Mouse (Mus musculus): ENCODE data around the gene Wwox.

The Wwox gene

GRCm38 (mm10) chr8:114743185-114743915 is 303.9 kb downstream of the Wwox start:
- no peak for DNase-seq (ENCODE audit: low read depth)

GRCm38 (mm10) chr8:114746373-114746772 is 306.9 kb downstream of the Wwox start:
- DNase-seq (ENCODE audit: low read depth) = no peak

- no peak for DNase-seq (ENCODE audit: low read depth)
These were observed 312.1 kb downstream of the Wwox start for GRCm38 (mm10) chr8:114751376-114752135.

- DNase-seq (ENCODE audit: low read depth) = no peak
These were observed 320.2 kb downstream of the Wwox start for GRCm38 (mm10) chr8:114759621-114760020.

GRCm38 (mm10) chr8:114768536-114768935 is 329.1 kb downstream of the Wwox start:
- DNase-seq (ENCODE audit: low read depth) = no peak

- peak; percentile 48 for DNase-seq (ENCODE audit: low read depth)
These were observed 331.7 kb downstream of the Wwox start for GRCm38 (mm10) chr8:114770856-114771776.

DNA sequence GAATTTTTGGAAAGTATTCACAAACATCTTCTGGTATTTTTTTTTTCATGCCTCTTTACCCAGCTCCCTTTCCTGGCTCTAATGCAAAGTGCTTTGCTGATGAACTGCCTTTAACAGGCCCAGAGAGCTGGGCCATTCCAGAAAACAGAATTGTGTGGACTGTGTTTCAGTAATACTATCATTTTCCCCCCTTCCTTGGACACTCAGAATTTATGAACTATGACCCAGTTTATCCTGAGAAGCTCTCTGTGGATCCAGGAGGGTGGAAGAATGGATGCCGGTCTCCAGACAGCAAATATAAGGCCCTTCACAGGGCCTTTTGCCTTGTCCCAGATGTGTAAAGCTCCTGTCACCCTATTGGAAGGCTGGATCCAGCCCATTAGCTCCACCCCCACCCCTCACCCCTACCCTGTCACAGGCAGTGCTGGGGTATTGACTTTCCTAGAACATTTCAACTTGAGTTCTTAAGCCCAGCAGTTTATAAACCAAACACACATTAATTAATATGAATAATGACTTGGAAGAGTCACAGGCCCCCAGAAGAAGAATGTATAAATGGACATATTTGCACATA is 332.9 kb downstream of the Wwox start:
- no peak for DNase-seq (ENCODE audit: low read depth)

DNA sequence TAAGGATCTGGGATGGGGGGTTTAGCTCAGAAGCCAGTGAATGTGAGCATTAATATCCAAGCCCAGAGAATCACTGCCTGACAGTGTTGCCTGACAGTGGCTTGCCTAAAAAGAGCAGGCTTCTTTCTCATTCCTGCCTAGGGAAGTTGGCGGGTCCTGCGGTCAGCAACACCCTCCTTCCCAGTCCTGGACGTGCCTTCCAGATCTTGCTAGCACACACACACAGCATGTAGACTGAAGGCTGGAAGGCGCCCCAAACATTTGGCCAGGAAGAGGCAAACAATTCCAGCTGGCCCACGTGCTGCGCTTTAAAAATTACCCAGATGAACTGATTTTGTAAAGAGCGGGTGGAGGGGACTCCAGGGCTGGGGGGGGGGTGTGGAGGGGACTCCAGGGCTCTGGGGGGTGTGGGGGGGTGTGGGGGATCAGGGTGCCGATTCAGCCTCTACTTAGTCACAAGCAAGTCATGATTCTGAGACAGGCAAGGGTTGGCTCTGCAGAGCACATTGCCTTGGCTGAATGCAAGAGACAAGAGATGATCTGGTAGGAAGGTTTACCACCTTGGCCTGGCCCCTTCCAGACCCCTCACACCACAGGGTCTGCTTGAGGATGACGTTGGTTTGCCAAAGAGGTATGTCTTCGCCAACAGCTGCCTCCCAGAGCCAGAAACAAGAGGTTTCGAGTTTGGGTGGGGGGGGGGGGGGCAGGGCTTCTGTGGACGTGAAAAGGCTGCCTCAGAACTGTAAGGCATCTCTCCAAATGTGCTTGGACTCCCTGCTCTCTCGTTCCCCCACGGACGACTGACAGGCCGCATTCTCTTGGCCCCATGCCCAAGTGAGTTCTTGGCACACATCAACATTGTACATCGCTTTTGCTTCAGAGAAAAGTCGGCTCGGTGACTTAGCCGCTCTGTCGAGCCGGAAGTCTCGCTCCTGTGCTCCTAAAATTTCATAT is 334.3 kb downstream of the Wwox start:
- DNase-seq (ENCODE audit: low read depth) = no peak

- no peak for DNase-seq (ENCODE audit: low read depth)
These were observed 334.9 kb downstream of the Wwox start for GRCm38 (mm10) chr8:114774415-114774775.

GRCm38 (mm10) chr8:114775543-114775942 is 336.1 kb downstream of the Wwox start:
- no peak for DNase-seq (ENCODE audit: low read depth)

- DNase-seq (ENCODE audit: low read depth) = no peak
These were observed 337.2 kb downstream of the Wwox start for GRCm38 (mm10) chr8:114776696-114777095.

DNA sequence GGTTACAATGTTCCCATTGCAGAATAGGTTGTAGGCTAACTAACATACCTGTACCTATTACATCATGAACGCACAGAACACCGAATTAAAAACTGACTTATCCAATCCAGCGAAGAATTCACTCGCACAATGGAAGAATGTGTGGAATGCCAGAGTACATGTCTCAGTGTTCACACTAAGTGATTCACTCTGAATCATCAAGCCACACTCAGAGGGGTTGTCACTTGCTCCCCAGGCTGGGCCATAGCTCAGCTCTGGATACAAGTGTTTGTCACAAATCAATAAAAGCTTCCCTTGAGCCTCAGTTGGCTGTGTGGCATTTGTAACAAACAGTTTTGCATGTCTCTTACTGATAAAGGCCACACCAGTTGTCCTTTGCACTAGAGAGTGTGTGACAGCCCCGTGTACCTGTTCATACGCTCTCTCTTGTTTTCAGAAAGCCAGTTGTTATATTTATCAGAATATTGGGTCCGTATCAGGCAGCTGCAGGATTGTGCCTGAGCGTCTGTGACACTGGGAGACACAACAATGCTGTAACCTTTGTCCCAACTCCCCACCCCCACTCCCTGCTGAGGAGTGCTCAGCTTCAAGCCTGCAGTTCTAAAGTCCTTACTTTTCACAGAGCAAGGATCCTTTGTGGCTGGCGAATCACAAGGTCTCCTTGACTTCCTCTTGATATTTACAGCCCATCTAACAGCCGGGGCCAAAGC is 338.0 kb downstream of the Wwox start:
- DNase-seq (ENCODE audit: low read depth) = no peak

DNA sequence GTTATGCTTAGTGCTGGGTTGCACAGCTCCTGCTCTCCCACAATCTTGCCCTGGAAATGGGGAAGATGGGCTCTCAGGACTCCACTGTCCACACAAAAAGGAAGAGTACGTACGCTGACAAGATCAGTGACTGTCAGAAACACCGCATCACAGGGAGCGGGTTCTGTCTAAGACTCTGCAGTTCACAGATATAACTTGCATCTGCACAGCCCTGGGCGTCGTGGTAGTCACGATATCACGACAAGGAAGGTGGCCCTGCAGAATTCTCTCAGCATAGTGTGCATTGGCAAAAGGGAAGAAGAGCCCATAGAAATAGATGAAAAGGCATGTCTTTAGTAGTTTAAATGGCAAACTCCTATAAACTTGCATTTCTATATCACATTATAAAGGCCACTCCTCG is 339.5 kb downstream of the Wwox start:
- DNase-seq (ENCODE audit: low read depth) = no peak

DNA sequence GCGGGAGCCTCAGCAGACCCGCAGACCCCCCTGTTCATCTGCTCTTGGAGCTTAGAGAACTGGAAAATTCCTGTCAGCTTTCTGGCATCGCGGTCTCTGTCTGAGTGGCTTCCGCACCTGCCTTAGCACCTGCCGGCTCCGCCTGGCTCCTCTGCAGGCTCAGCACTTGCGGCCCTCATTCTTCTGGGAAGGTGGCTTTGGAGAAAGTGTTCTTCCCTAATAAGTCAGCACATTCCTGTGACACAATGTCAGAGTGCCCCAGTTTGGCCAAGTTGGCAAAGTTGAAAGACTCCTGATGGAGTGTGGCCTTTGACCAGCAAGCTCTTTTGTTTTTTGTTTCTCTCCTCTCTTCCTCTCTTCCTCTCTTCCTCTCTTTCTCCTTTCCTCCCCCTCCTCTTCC is 343.9 kb downstream of the Wwox start:
- DNase-seq (ENCODE audit: low read depth) = no peak

DNA sequence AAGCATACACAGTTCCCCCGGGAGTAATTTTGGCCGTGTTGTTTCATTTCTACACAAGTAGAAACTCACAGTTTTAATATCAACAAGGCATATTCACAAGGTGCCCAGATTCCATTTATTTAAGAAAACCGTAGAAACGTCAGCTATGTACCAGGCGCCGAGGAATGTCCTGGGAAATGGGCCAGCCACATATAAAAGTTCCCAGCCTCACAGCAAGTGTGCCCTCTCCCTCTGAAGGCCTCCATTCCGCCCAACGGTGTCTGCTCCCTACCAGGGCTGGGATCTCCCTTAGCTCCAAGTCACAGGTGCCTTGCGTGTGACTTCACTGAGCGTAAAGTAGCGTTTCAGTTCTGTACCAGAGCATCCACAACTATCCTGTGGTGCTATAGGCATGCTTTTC is 346.4 kb downstream of the Wwox start:
- DNase-seq (ENCODE audit: low read depth) = no peak

- no peak for DNase-seq (ENCODE audit: low read depth)
These were observed 350.2 kb downstream of the Wwox start for GRCm38 (mm10) chr8:114789616-114790015.

GRCm38 (mm10) chr8:114790754-114791153 is 351.3 kb downstream of the Wwox start:
- no peak for DNase-seq (ENCODE audit: low read depth)

DNA sequence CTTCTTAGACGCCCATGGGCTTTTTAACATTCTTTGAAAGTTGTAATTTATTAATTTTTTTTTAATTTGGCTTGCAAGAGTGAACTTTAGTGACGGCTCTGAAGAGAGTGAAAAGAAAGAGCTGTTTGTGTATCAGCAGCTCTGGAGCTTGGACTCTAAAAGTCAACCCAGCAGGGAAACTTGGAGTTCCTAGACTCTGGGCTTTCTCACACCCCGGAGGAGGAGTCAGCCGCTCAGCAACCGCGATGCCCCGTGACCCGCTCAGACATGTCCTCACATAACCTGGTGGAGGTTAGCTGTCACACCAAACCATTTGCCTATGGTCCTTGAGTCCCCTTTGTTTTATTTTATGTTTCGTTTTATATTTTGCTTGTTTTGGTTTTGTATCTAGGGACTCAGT is 354.2 kb downstream of the Wwox start:
- DNase-seq (ENCODE audit: low read depth) = no peak

GRCm38 (mm10) chr8:114801428-114802134 is 362.1 kb downstream of the Wwox start:
- DNase-seq (ENCODE audit: low read depth) = no peak

DNA sequence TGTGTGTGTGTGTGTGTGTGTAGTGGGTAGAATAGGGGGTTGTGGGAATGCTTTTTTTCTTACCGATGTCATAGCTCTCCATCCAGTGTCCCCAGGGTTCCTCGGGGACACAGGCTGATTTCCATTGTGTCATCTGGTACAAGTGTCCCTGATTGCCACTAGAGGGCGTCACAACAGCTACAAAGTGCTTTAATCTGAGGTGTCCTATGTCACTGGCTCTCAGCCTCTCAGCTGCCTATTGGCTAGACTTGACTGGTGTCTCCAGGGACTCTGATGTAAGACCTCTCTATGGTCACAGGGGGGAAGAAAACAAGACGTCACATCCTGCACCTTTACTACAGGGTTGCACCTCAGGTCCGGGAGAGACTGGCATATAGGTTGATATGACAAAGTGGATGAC is 363.7 kb downstream of the Wwox start:
- peak; percentile 2 for DNase-seq (ENCODE audit: low read depth)
